Mouse (Mus musculus) midbrain, embryonic 14.5 days (tissue): Measurements from ENCODE around the gene Sik3. TPM values are rescaled to one million over a fixed set of nuclear protein-coding genes. Genes with fewer than 3 reads are reported as not detected.

ENCODE experiments used
- ATAC-seq: fragments of 200-750 bp; cut with Nextera tagmentation; 2 replicates; pipeline ENCODE4 v1.8.0; 2017; ENCODE audit warnings: moderate number of reproducible peaks, moderate library complexity; ENCODE audit not compliant: low FRiP score, low TSS enrichment
- DNase-seq: peaks from one replicate; pipeline ENCODE4 v3.0.0-alpha.2; 2015
- H3K27ac ChIP-seq: fragments of 300-500 bp; sonication (generic); replicated peaks from 2 replicates; pipeline ENCODE4 v1.5.1; 2014; ENCODE audit warnings: mild to moderate bottlenecking, low read depth, low read length, moderate library complexity
- H3K27me3 ChIP-seq: fragments of 300-500 bp; sonication (generic); 2 replicates; pipeline ENCODE4 v1.6.1; 2014; ENCODE audit warnings: low read length, control low read depth, mixed read lengths; ENCODE audit not compliant: control insufficient read depth, insufficient read depth
- H3K36me3 ChIP-seq: fragments of 300-500 bp; sonication (generic); 2 replicates; pipeline ENCODE4 v1.6.1; 2014; ENCODE audit warnings: low read length, control low read depth; ENCODE audit not compliant: control insufficient read depth, insufficient read depth
- H3K4me1 ChIP-seq: fragments of 300-500 bp; sonication (generic); 2 replicates; pipeline ENCODE4 v1.6.1; 2014; ENCODE audit warnings: mild to moderate bottlenecking, antibody characterized with exemption, low read length, control low read depth; ENCODE audit not compliant: control insufficient read depth, insufficient read depth
- H3K4me2 ChIP-seq: fragments of 300-500 bp; sonication (generic); 2 replicates; pipeline ENCODE4 v1.6.1; 2014; ENCODE audit warnings: mild to moderate bottlenecking, low read length, moderate library complexity
- H3K4me3 ChIP-seq: fragments of 300-500 bp; sonication (generic); replicated peaks from 2 replicates; pipeline ENCODE4 v1.5.1; 2014; ENCODE audit warnings: low read depth, low read length
- H3K9ac ChIP-seq: fragments of 300-500 bp; sonication (generic); replicated peaks from 2 replicates; pipeline ENCODE4 v1.6.1; 2014; ENCODE audit warnings: mild to moderate bottlenecking, low read length, moderate library complexity
- H3K9me3 ChIP-seq: fragments of 300-500 bp; sonication (generic); 2 replicates; pipeline ENCODE4 v1.6.1; 2016; ENCODE audit warnings: low read length, control low read depth, mixed read lengths; ENCODE audit not compliant: control insufficient read depth
- WGBS: fragments of 180-500 bp; shearing (Covaris S2); extraction: QIAGEN DNeasy Blood & Tissue Kit; methylation state at CpG from one replicate; pipeline ENCODE4 v1.1.7; 2014; 5-methylcytosine and 5-hydroxymethylcytosine counted together
- polyA plus RNA-seq: library from polyadenylated mRNA; unstranded; fragments of >200 nt; fragmentation: Nextera tagmentation; extraction: Ambion mirVana; gene quantifications from 2 replicates; pipeline ENCODE4 v1.2.1, GENCODE M21; 2014

The Sik3 gene
- polyA plus RNA-seq, 1 experiment from 2014 or later = 10.3 TPM

DNA sequence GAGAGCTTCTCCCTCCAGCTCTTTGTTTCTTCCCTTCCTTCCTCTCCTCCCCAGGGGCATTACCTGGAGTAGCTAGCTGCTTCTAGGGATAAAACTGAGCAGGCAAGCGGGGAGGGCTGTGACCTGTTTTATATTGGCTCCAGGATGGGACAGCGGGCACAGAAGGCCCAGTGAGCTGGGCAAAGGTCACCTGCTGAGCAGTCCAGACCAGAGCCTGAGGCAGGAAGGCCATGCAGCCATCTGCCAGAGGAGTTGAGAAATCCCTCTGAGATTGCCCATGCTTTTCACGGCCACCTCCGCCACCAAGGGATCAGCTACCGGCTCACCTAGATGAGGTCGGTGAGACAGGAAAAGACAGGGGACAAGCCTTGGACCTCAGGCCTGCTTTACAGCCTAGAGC lies 222.6 kb downstream of the Sik3 start:
- Histone ChIP-seq H3K27ac (no peak overlapping the region), H3K9me3 (no peaks in the 10 kb centered on the region), H3K36me3 (no peaks in the 10 kb centered on the region), H3K9ac (no peak overlapping the region), H3K27me3 (no peaks in the 10 kb centered on the region), H3K4me2 (no peak overlapping the region), H3K4me3 (no peak overlapping the region), H3K4me1 (0 out of 2 replicates have a peak, but pooled peaks cover 5% of the 10 kb centered on the region)
- WGBS = 84% methylated on average over 6 of the region's 6 CpGs
- ATAC-seq (no peak), DNase-seq (no peak)

DNA sequence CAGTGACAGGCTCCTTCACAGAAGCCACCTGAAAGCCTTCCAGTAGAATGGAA lies 222.8 kb downstream of the Sik3 start, which contains the start of gene Apoc3:
Gene Apoc3 (minus strand): TSS at position 41 of the 53 bp plus-strand sequence.
- no peaks in the 10 kb centered on the region for H3K27me3 ChIP-seq
- ATAC-seq (no peak), DNase-seq (no peak)
- no peak within 1 kb of the TSS for H3K4me3 ChIP-seq
- H3K4me2 ChIP-seq = no peak within 1 kb of the TSS
- H3K36me3 ChIP-seq = no peaks in the 10 kb centered on the region
- H3K9me3 ChIP-seq = no peaks in the 10 kb centered on the region
- no peak within 1 kb of the TSS for H3K9ac ChIP-seq
- H3K4me1 ChIP-seq = 0 out of 2 replicates have a peak, but pooled peaks cover 5% of the 10 kb centered on the region
- H3K27ac ChIP-seq = no peak within 1 kb of the TSS

DNA sequence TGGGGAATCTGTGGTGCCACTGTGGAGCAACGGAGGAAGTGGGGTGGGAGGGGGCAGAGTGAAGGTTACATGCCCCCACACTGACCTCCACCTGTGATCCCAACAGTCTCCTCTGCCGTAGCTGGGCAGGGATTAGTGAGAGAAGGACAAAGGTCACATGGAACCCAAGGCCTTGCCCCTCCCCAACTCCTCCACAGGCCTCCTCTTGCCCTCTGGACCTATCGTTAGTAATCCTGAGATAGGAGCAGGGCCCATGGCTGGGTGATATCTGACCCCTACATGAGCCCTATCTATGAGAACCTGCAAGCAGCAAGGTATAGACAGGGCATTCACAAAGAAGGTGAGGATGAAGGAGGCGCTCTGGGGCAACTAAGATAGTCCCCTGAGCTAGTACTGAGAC lies 223.0 kb downstream of the Sik3 start:
- Histone ChIP-seq H3K27me3 (no peaks in the 10 kb centered on the region), H3K27ac (no peak overlapping the region), H3K9ac (no peak overlapping the region), H3K4me1 (0 out of 2 replicates have a peak, but pooled peaks cover 3% of the 10 kb centered on the region), H3K4me3 (no peak overlapping the region), H3K9me3 (no peaks in the 10 kb centered on the region), H3K36me3 (no peaks in the 10 kb centered on the region), H3K4me2 (no peak overlapping the region)
- no peak for DNase-seq
- no peak for ATAC-seq
- 44% methylated on average over 4 of the region's 4 CpGs for WGBS

DNA sequence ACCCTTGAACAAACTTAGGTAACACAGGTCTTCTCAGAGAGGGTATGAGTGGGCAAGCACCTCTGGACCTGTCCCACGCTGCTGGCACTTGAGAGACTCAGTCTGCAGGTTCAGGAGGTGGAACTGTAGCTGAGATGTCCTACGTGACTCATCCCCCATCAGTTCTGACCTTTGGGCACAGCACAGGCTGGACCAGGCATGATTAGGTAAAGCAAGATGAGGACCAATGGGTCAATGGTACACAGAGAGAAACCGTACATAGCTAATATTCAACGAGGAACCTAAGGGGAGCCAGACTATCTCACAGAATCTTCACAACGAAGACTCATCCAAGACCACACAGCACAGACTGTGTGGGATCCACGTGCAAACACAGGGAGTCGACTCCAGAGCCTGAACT lies 226.2 kb downstream of the Sik3 start:
- no peak overlapping the region for H3K4me2 ChIP-seq
- no peaks in the 10 kb centered on the region for H3K27me3 ChIP-seq
- WGBS = 89% methylated on average over 7 of the region's 7 CpGs
- no peak overlapping the region for H3K9ac ChIP-seq
- DNase-seq = no peak
- H3K4me1 ChIP-seq = no peaks in the 10 kb centered on the region
- H3K9me3 ChIP-seq = no peaks in the 10 kb centered on the region
- no peaks in the 10 kb centered on the region for H3K36me3 ChIP-seq
- no peak overlapping the region for H3K4me3 ChIP-seq
- no peak overlapping the region for H3K27ac ChIP-seq
- no peak for ATAC-seq

DNA sequence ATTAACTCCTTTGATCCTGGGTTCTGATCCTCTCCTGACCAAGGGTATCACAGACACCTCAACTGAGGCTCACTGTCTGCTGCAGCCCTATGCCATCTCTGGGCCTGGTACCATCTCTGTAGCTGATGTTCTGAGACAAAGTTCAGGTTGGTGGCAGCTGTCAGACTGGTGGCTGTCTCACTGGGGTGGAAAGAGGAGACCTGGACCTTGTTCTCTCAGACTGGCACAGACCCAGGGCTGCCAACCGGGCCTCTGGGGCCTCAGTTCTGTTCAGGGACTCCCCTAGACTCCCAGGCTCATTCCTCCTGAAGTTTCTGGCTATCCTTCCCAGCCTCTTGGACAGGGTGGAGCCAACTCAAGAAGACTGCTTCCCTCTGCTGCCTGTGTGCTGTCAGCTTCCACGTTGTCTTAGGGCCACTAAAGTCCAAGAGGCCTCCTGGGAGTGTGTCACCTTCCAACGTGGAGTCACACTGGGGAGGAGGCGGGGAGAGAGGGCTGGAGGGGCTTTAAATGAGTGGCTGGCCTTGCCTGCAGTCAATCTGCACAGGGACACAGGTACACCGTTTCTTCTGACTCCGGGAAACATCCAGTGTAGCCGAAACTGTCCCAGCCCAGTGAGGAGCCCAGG lies 228.0 kb downstream of the Sik3 start, which contains the start of gene Apoa4:
Gene Apoa4 (plus strand): TSS at position 171 of the 628 bp plus-strand sequence.
- DNase-seq = no peak
- H3K4me2 ChIP-seq = no peak within 1 kb of the TSS
- no peak for ATAC-seq
- H3K27ac ChIP-seq = no peak within 1 kb of the TSS
- 77% methylated on average over 7 of the region's 7 CpGs for WGBS
- no peaks in the 10 kb centered on the region for H3K36me3 ChIP-seq
- no peaks in the 10 kb centered on the region for H3K9me3 ChIP-seq
- no peaks in the 10 kb centered on the region for H3K4me1 ChIP-seq
- no peaks in the 10 kb centered on the region for H3K27me3 ChIP-seq
- H3K4me3 ChIP-seq = no peak within 1 kb of the TSS
- no peak within 1 kb of the TSS for H3K9ac ChIP-seq

DNA sequence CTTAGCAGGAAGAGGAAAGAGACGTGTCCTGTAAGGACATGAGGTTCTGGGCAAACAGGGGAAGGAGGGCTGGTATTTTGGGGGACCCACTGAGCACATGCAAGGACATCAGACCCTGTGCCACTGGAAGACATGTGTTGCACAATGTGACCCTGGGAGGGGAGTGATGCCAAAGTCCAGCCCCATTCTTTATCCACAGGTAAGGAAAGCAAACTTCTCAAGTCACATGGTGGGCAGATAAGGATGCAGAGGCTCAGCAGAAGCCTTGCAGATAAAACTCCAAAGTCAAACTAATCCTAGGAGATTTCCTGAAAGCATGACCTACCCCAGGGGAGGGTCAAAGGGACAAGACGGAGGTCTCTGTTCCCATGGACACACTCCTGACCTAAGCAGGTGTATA lies 229.2 kb downstream of the Sik3 start:
- 82% methylated on average over 2 of the region's 2 CpGs for WGBS
- no peak overlapping the region for H3K27ac ChIP-seq
- no peak for ATAC-seq
- no peaks in the 10 kb centered on the region for H3K4me1 ChIP-seq
- DNase-seq = no peak
- H3K4me2 ChIP-seq = no peak overlapping the region
- H3K27me3 ChIP-seq = no peaks in the 10 kb centered on the region
- no peaks in the 10 kb centered on the region for H3K9me3 ChIP-seq
- H3K36me3 ChIP-seq = no peaks in the 10 kb centered on the region
- H3K9ac ChIP-seq = no peak overlapping the region
- no peak overlapping the region for H3K4me3 ChIP-seq

DNA sequence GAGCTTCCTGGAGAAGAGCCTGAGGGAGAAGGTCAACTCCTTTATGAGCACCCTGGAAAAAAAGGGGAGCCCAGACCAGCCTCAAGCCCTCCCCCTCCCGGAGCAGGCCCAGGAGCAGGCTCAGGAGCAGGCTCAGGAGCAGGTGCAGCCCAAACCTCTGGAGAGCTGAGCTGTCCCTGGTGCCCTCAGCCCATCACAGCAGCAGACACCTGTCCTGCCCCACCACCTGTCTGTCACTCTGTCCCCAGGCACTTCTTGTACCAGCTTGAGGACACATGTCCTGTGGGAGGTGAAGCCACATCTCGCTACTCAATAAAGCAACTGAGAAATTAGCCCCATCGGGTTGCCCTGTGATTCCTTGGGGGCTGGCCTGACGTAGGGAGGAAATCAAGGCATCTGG lies 230.5 kb downstream of the Sik3 start:
- no peaks in the 10 kb centered on the region for H3K9me3 ChIP-seq

DNA sequence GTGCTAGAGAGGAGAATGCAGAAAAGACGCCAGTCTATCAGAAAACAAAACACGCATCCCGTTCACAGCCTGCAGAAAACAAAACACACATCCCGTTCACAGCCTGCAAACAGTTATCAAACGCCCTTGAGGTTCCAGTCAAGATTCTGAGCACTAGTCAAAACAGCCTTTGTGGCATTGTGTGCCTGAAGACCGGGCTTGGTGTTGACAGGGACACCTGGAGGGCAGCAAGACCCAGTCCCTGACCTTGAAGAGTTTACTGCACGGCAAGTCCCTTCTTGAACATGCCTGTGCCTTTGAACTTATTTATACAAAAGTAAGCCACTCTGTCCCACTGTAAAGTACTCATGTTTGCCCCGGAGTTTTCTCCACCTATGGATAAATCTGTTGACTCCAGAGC lies 231.0 kb downstream of the Sik3 start:
- no peaks in the 10 kb centered on the region for H3K4me1 ChIP-seq
- WGBS = 71% methylated on average over 8 of the region's 8 CpGs
- DNase-seq (no peak), ATAC-seq (no peak)
- no peaks in the 10 kb centered on the region for H3K27me3 ChIP-seq
- no peaks in the 10 kb centered on the region for H3K9me3 ChIP-seq
- H3K4me3 ChIP-seq = no peak overlapping the region
- no peaks in the 10 kb centered on the region for H3K36me3 ChIP-seq
- no peak overlapping the region for H3K9ac ChIP-seq
- H3K4me2 ChIP-seq = no peak overlapping the region
- no peak overlapping the region for H3K27ac ChIP-seq

More for the DNA sequence above, 230.5 kb downstream of the Sik3 start:
- 76% methylated on average over 4 of the region's 4 CpGs for WGBS
- H3K27me3 ChIP-seq = no peaks in the 10 kb centered on the region
- no peak overlapping the region for H3K9ac ChIP-seq
- H3K4me1 ChIP-seq = no peaks in the 10 kb centered on the region
- DNase-seq (no peak), ATAC-seq (no peak)
- H3K36me3 ChIP-seq = no peaks in the 10 kb centered on the region
- H3K27ac ChIP-seq = no peak overlapping the region
- no peak overlapping the region for H3K4me2 ChIP-seq
- H3K4me3 ChIP-seq = no peak overlapping the region

DNA sequence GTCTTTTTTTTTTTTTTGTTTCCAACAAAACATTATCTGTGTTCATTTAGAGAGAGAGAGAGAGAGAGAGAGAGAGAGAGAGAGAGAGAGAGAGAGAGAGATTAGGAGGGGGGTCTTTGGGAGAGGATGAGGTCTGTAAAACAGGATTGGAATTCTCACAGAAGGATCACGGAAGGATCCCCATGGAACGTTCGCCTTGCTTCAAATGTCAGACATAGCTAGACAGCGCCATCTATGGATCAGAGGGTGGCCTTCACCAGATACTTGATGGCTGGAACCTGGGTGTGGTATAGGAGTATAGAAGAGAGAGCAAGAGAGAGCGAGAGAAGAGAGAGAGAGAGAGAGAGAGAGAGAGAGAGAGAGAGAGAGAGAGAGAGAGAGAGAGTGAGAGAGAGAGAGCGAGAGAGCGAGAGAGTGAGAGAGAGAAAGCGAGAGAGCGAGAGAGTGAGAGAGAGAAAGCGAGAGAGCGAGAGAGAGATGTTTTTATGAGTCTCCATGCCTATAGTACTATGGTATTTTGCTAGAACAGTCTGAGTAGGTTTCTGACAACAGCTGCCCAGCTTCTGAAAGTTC lies 234.2 kb downstream of the Sik3 start:
- Histone ChIP-seq H3K36me3 (no peaks in the 10 kb centered on the region), H3K27me3 (no peaks in the 10 kb centered on the region), H3K27ac (no peak overlapping the region), H3K9me3 (no peaks in the 10 kb centered on the region), H3K4me1 (no peaks in the 10 kb centered on the region), H3K4me2 (no peak overlapping the region), H3K4me3 (no peak overlapping the region), H3K9ac (no peak overlapping the region)
- DNase-seq (peak; percentile 95), ATAC-seq (no peak)
- WGBS = 27% methylated on average over 11 of the region's 11 CpGs
